Mouse (Mus musculus): ENCODE data around the gene Fam241a. TPM values are rescaled to one million over a fixed set of nuclear protein-coding genes. Genes with fewer than 3 reads are reported as not detected.

The Fam241a gene
- polyA plus RNA-seq, 1 experiment from 2014 or later = 1.6 TPM

- H3K4me3 ChIP-seq (ENCODE audit: low read depth, low read length) = no peak overlapping the region
- H3K4me2 ChIP-seq (ENCODE audit: low read depth, severe bottlenecking) = no peak overlapping the region
- no peak for DNase-seq (ENCODE audit: low spot score)
- H3K9me3 ChIP-seq (ENCODE audit: control insufficient read depth, low read length) = no peaks in the 10 kb centered on the region
- no peak overlapping the region for H3K27ac ChIP-seq (replicated peaks; ENCODE audit: low read depth, low read length)
- no peak for ATAC-seq (ENCODE audit: insufficient number of reproducible peaks, low FRiP score, low TSS enrichment, low read depth)
- H3K4me1 ChIP-seq (ENCODE audit: control insufficient read depth, insufficient read depth, low read length) = peaks cover 8% of the 10 kb centered on the region; the same call in 1 of the 2 replicates
- no peaks in the 10 kb centered on the region for H3K36me3 ChIP-seq (ENCODE audit: control insufficient read depth, insufficient read depth, low read length)
- 91% methylated on average over 6 of the region's 6 CpGs for WGBS
- no peaks in the 10 kb centered on the region for H3K27me3 ChIP-seq (ENCODE audit: control insufficient read depth, insufficient read depth, low read length)
- H3K9ac ChIP-seq (ENCODE audit: low read length) = no peak overlapping the region
These were observed 60.5 kb downstream of the Fam241a start for GRCm38 (mm10) chr3:127835594-127835993.

- H3K4me3 ChIP-seq (ENCODE audit: low read depth, low read length) = no peak overlapping the region
- peaks cover 8% of the 10 kb centered on the region; the same call in 1 of the 2 replicates for H3K4me1 ChIP-seq (ENCODE audit: control insufficient read depth, insufficient read depth, low read length)
- no peak overlapping the region for H3K27ac ChIP-seq (replicated peaks; ENCODE audit: low read depth, low read length)
- DNase-seq (ENCODE audit: low spot score) (no peak), ATAC-seq (ENCODE audit: insufficient number of reproducible peaks, low FRiP score, low TSS enrichment, low read depth) (no peak)
- H3K4me2 ChIP-seq (ENCODE audit: low read depth, severe bottlenecking) = no peak overlapping the region
- H3K9ac ChIP-seq (ENCODE audit: low read length) = no peak overlapping the region
- 84% methylated on average over 4 of the region's 4 CpGs for WGBS
- no peaks in the 10 kb centered on the region for H3K27me3 ChIP-seq (ENCODE audit: control insufficient read depth, insufficient read depth, low read length)
- H3K36me3 ChIP-seq (ENCODE audit: control insufficient read depth, insufficient read depth, low read length) = no peaks in the 10 kb centered on the region
- no peaks in the 10 kb centered on the region for H3K9me3 ChIP-seq (ENCODE audit: control insufficient read depth, low read length)
These were observed 62.1 kb downstream of the Fam241a start for GRCm38 (mm10) chr3:127834040-127834439.

- ATAC-seq (ENCODE audit: insufficient number of reproducible peaks, low FRiP score, low TSS enrichment, low read depth) (no peak), DNase-seq (ENCODE audit: low spot score) (no peak)
- H3K27ac ChIP-seq (replicated peaks; ENCODE audit: low read depth, low read length) = no peak overlapping the region
- no peaks in the 10 kb centered on the region for H3K9me3 ChIP-seq (ENCODE audit: control insufficient read depth, low read length)
- H3K27me3 ChIP-seq (ENCODE audit: control insufficient read depth, insufficient read depth, low read length) = no peaks in the 10 kb centered on the region
- H3K36me3 ChIP-seq (ENCODE audit: control insufficient read depth, insufficient read depth, low read length) = no peaks in the 10 kb centered on the region
- no peak overlapping the region for H3K9ac ChIP-seq (ENCODE audit: low read length)
- H3K4me3 ChIP-seq (ENCODE audit: low read depth, low read length) = no peak overlapping the region
- H3K4me1 ChIP-seq (ENCODE audit: control insufficient read depth, insufficient read depth, low read length) = peaks cover 6% of the 10 kb centered on the region; the same call in 1 of the 2 replicates
- no peak overlapping the region for H3K4me2 ChIP-seq (ENCODE audit: low read depth, severe bottlenecking)
- WGBS = 68% methylated on average over 6 of the region's 6 CpGs
These were observed 65.0 kb downstream of the Fam241a start for GRCm38 (mm10) chr3:127831079-127831478.

- no peak overlapping the region for H3K4me3 ChIP-seq (ENCODE audit: low read depth, low read length)
- no peaks in the 10 kb centered on the region for H3K36me3 ChIP-seq (ENCODE audit: control insufficient read depth, insufficient read depth, low read length)
- DNase-seq (ENCODE audit: low spot score) (no peak), ATAC-seq (ENCODE audit: insufficient number of reproducible peaks, low FRiP score, low TSS enrichment, low read depth) (no peak)
- H3K27me3 ChIP-seq (ENCODE audit: control insufficient read depth, insufficient read depth, low read length) = no peaks in the 10 kb centered on the region
- no peak overlapping the region for H3K4me2 ChIP-seq (ENCODE audit: low read depth, severe bottlenecking)
- H3K9ac ChIP-seq (ENCODE audit: low read length) = no peak overlapping the region
- H3K4me1 ChIP-seq (ENCODE audit: control insufficient read depth, insufficient read depth, low read length) = no peaks in the 10 kb centered on the region
- no peak overlapping the region for H3K27ac ChIP-seq (replicated peaks; ENCODE audit: low read depth, low read length)
- 83% methylated on average over 10 of the region's 10 CpGs for WGBS
- H3K9me3 ChIP-seq (ENCODE audit: control insufficient read depth, low read length) = no peaks in the 10 kb centered on the region
These were observed 65.9 kb downstream of the Fam241a start for GRCm38 (mm10) chr3:127830183-127830582.

GRCm38 (mm10) chr3:127827123-127827522, 69.0 kb downstream of the Fam241a start:
- Histone ChIP-seq H3K4me1 (ENCODE audit: control insufficient read depth, insufficient read depth, low read length) (0 out of 2 replicates have a peak, but pooled peaks cover 3% of the 10 kb centered on the region), H3K9me3 (ENCODE audit: control insufficient read depth, low read length) (no peaks in the 10 kb centered on the region), H3K9ac (ENCODE audit: low read length) (no peak overlapping the region), H3K4me2 (ENCODE audit: low read depth, severe bottlenecking) (no peak overlapping the region), H3K27ac (replicated peaks; ENCODE audit: low read depth, low read length) (no peak overlapping the region), H3K4me3 (ENCODE audit: low read depth, low read length) (no peak overlapping the region), H3K36me3 (ENCODE audit: control insufficient read depth, insufficient read depth, low read length) (0 out of 2 replicates have a peak, but pooled peaks cover 2% of the 10 kb centered on the region), H3K27me3 (ENCODE audit: control insufficient read depth, insufficient read depth, low read length) (no peaks in the 10 kb centered on the region)
- ATAC-seq (ENCODE audit: insufficient number of reproducible peaks, low FRiP score, low TSS enrichment, low read depth) (no peak), DNase-seq (ENCODE audit: low spot score) (no peak)
- WGBS = 66% methylated on average over 7 of the region's 7 CpGs

- H3K4me1 ChIP-seq (ENCODE audit: control insufficient read depth, insufficient read depth, low read length) = 0 out of 2 replicates have a peak, but pooled peaks cover 3% of the 10 kb centered on the region
- no peak overlapping the region; the same call in 1 of the 2 replicates for H3K9ac ChIP-seq (ENCODE audit: low read length)
- H3K4me3 ChIP-seq (ENCODE audit: low read depth, low read length) = no peak overlapping the region
- H3K27ac ChIP-seq (replicated peaks; ENCODE audit: low read depth, low read length) = no peak overlapping the region
- no peaks in the 10 kb centered on the region for H3K9me3 ChIP-seq (ENCODE audit: control insufficient read depth, low read length)
- H3K4me2 ChIP-seq (ENCODE audit: low read depth, severe bottlenecking) = no peak overlapping the region
- DNase-seq (ENCODE audit: low spot score) = no peak
- WGBS = 83% methylated on average over 7 of the region's 7 CpGs
- 0 out of 2 replicates have a peak, but pooled peaks cover 2% of the 10 kb centered on the region for H3K36me3 ChIP-seq (ENCODE audit: control insufficient read depth, insufficient read depth, low read length)
- H3K27me3 ChIP-seq (ENCODE audit: control insufficient read depth, insufficient read depth, low read length) = no peaks in the 10 kb centered on the region
- ATAC-seq (ENCODE audit: insufficient number of reproducible peaks, low FRiP score, low TSS enrichment, low read depth) = no peak
These were observed 69.6 kb downstream of the Fam241a start for GRCm38 (mm10) chr3:127826503-127826902.

GRCm38 (mm10) chr3:127823886-127824863, 71.9 kb downstream of the Fam241a start:
- WGBS = 83% methylated on average over 17 of the region's 17 CpGs
- ATAC-seq (ENCODE audit: insufficient number of reproducible peaks, low FRiP score, low TSS enrichment, low read depth) (0 out of 2 replicates have a peak, but pooled peaks have one; percentile 13), DNase-seq (ENCODE audit: low spot score) (no peak)

GRCm38 (mm10) chr3:127821209-127821608, 74.9 kb downstream of the Fam241a start:
- Histone ChIP-seq H3K4me3 (ENCODE audit: low read depth, low read length) (no peak overlapping the region), H3K27me3 (ENCODE audit: control insufficient read depth, insufficient read depth, low read length) (no peaks in the 10 kb centered on the region), H3K36me3 (ENCODE audit: control insufficient read depth, insufficient read depth, low read length) (peaks cover 7% of the 10 kb centered on the region; the same call in 1 of the 2 replicates), H3K4me1 (ENCODE audit: control insufficient read depth, insufficient read depth, low read length) (peaks cover 12% of the 10 kb centered on the region; the same call in 1 of the 2 replicates), H3K9ac (ENCODE audit: low read length) (no peak overlapping the region), H3K4me2 (ENCODE audit: low read depth, severe bottlenecking) (no peak overlapping the region), H3K9me3 (ENCODE audit: control insufficient read depth, low read length) (no peaks in the 10 kb centered on the region), H3K27ac (replicated peaks; ENCODE audit: low read depth, low read length) (no peak overlapping the region)
- 87% methylated on average over 5 of the region's 5 CpGs for WGBS
- DNase-seq (ENCODE audit: low spot score) (no peak), ATAC-seq (ENCODE audit: insufficient number of reproducible peaks, low FRiP score, low TSS enrichment, low read depth) (no peak)

More at GRCm38 (mm10) chr3:127823886-127824863, 71.9 kb downstream of the Fam241a start:
- Histone ChIP-seq H3K9ac (ENCODE audit: low read length) (no peak overlapping the region), H3K4me2 (ENCODE audit: low read depth, severe bottlenecking) (no peak overlapping the region), H3K27me3 (ENCODE audit: control insufficient read depth, insufficient read depth, low read length) (no peaks in the 10 kb centered on the region), H3K9me3 (ENCODE audit: control insufficient read depth, low read length) (no peaks in the 10 kb centered on the region), H3K36me3 (ENCODE audit: control insufficient read depth, insufficient read depth, low read length) (peaks cover 4% of the 10 kb centered on the region; the same call in 1 of the 2 replicates), H3K4me3 (ENCODE audit: low read depth, low read length) (no peak overlapping the region), H3K27ac (replicated peaks; ENCODE audit: low read depth, low read length) (no peak overlapping the region), H3K4me1 (ENCODE audit: control insufficient read depth, insufficient read depth, low read length) (0 out of 2 replicates have a peak, but pooled peaks cover 3% of the 10 kb centered on the region)

All from limb, embryonic 11.5 days (tissue).